Mouse (Mus musculus) spleen, postnatal 14 days (tissue): ENCODE data around the gene Suclg1.

Experiments
- DNase-seq, 2 experiments: peaks; one replicate each; pipeline ENCODE4 v3.0.0; 2021 to 2022; ENCODE audit warnings: low spot score in 2 of 2

The Suclg1 gene

DNA sequence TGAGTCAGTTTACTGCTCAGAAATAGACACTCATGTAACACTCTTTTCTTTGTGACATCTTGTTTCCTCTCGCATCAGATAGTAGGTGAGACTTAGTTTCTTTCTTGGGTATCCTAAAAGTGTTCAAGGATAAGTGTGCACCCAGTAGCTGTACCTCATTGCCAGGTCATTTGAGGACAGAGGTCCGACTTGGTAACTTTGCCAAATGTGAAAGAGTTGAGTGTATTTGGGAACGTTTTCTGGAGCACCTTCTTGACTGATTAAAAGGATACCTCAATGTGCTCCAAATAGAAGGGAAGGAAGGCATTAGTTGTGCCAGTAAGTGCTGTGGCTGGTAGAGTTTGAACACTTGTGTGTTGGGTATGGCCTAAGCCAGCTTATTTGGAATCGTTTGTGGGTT, 1.7 kb downstream of the Suclg1 start:
- DNase-seq, result no peak

GRCm38 (mm10) chr6:73251336-73251735, 3.2 kb downstream of the Suclg1 start:
- DNase-seq, result no peak

GRCm38 (mm10) chr6:73252396-73252795, 4.2 kb downstream of the Suclg1 start:
- DNase-seq, result no peak

- DNase-seq, result no peak
These were observed 4.8 kb downstream of the Suclg1 start for GRCm38 (mm10) chr6:73253006-73253405.

DNA sequence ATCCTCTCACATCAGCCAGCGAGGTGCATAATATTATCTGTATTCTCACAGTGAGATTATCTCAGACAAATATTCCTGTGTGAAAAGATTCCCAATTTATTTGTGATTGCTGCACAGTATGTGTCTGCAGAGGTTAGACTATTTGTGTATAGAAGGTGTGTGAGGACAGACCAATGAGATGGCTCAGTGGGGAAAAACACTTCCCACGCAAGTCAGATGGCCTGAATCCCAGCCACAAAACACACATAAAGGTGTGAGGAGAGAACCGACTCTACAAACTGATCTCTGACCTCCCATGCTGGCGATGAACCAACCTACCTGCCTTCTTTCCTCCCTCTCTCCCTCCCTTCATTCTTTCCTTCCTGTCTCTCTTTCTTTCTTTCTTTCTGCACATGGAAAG, 5.4 kb downstream of the Suclg1 start:
- no peak for DNase-seq

DNA sequence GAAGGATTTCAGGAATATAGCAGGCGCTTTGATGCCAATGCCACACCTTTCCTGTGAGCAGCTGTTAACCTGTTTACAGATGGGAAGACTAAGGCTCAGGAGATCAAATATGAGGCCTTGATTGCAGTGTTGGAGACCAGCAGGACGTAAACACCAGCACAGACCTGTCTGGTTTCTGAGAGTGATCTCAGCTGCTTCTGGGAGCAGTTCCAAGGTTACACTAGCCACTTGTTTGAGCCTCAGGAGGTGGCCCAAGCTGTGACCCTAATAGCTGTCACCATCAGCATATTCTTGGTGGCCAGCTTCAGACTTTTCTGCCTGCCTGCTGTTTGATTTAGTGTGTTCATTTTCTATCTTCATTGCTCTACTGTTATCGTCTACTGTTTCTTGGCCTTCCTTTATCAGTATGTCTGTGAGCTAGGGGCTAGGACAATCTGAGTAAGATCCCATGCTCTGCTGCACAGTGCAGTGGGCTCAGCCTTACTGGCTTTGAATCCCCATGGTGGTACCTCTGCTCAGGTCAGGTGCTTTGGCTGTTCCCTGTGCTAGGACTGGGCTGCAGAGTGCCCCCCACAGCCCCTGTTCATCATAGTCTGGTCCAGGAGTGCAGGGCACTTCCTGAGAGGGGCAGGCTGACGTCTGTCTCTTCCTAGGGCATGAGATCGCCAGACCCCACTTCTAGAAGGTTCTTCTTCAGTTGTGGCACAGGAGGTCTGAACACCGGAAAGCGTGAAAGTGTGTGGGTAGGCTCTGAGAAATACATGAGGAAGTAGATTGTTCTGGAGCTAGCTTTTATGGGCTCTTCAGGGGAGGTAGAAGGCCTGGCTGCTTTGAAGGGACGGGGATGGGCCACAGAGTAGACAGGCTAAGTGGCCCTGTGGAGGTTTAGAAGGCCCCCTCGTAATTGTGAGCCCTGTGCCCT, 6.4 kb downstream of the Suclg1 start:
- no peak for DNase-seq

DNA sequence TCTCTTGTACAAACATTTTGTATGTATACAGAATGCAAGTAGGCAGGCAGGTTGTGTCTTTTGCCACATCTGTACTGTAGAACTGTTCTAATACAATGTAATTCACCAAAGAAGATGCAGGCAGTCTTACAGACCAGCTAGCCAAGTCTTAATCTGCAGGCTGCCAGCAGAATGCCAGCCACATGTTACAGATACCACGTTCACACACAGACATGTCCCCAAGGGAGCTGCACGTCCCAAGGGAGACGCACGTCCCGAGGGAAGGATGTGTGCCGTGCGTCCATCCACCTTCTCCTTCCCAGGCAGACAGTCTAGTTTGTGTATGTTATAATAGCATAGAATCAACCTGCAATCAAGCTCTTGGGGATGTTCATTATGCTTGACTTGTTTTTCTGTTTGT, 8.9 kb downstream of the Suclg1 start:
- no peak for DNase-seq

DNA sequence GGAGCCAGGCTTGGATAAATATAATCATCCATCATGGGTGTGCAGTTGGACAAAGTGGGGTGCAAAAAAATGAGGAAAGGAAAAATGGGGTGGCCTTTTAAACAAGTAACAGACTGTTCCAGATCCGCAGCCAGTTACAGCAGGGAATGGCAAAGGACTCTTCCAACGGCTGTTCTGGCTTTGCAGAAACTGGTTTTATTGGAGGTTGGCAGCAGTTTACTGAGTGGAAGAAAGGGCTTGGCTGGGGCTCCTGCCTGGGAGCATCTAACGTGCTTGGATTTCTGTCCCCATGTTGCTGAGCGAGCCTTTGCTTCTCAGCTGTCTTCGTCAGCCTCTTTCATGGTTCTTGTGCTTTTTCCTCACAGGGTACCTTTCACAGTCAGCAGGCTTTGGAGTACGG, 11.9 kb downstream of the Suclg1 start:
- no peak for DNase-seq

DNA sequence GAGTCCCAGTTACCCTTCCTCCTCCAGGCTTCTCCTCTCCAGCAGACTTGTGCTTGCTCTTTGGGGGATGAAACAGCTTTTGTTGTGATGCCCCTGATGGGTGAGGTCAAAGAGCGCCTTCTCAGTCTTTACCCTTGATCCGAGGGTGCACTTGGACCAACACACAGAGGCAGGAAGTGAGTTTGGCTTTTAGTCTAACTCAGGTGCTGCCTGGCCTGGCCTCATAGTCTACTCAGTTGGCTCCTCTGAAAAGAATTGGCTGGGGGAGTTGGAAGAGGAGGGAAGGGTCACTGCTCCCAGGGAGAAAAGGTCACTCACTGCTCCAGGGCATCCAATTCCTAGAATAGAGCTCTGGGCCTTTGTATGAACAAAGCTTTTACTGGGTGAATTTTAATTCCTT, 16.6 kb downstream of the Suclg1 start:
- no peak for DNase-seq

DNA sequence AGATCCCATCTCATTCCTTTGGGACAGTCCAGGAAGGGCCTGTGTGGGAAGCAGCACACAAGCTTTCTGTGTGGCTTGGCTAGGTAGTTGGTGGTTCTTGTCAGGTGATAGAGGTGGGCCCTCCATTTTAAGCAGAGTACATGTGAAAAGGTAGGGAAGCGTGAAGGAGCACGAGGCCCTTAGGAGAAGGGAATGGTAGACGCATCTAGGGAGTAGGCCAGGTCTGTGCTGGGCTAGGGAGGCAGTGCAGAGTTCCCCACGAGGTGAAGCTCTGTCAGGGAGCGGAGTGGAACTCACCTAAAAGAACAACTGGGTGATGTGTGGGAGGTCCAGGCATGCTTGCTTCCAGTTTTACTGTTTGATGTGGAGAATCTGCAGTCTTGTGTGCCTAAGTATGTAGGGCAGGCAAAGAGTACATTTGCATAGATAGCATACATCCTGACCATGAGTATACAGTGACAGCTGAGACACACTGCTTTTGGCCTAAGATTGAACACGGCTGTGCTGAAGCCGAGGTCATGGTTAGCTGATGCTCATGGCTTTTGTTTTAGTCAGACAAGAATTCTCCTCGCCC, 19.6 kb downstream of the Suclg1 start:
- no peak for DNase-seq

- DNase-seq, result no peak
These were observed 21.2 kb downstream of the Suclg1 start for GRCm38 (mm10) chr6:73269374-73269773.

DNA sequence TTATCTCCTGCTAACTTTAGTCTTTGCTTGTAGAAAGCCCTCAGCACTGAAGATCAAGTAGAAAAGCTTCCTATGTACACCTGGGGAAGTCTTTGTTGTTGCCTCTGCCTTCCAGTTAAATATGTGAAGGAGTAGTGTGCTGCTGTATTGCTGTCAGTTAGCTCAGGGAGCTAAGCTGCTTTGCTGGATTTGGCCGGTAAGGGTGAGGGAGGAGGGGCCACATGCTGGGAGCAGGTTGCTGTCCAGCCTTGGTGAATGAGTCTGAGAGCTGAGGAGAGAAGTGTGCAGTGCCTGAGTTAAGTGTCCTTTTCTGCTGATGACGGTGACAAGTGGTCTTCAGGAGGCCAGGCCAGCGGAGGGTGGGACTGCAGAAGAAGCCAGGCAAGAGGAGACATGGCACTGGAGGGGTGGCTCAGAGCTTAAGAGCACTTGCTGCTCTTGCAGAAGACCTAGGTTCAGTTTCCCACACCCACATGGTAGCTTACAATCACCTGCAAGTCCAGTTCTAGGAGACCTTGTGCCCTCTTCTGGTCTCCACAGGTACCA, 23.4 kb downstream of the Suclg1 start:
- no peak for DNase-seq

GRCm38 (mm10) chr6:73275002-73275401, 26.8 kb downstream of the Suclg1 start:
- DNase-seq, result no peak

DNA sequence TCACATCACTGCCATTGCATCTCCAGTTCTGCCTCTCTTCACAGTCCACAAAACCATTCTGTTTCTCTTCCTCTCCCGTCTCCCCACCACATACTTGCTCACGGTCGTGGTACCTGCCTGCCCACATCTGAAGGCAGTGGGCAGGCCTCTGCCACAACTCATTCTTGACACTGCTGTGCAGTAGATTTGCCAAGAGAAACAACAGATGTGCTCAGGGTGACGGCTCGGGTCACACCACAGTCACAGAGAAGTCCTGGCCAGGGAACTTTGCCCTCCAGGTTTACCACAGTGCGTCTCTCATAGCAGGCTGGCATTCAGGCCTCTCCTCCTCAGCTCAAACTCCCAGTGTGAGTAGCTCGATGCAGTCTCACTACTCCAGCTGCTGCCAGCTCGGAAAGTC, 31.5 kb downstream of the Suclg1 start:
- DNase-seq, result no peak

DNA sequence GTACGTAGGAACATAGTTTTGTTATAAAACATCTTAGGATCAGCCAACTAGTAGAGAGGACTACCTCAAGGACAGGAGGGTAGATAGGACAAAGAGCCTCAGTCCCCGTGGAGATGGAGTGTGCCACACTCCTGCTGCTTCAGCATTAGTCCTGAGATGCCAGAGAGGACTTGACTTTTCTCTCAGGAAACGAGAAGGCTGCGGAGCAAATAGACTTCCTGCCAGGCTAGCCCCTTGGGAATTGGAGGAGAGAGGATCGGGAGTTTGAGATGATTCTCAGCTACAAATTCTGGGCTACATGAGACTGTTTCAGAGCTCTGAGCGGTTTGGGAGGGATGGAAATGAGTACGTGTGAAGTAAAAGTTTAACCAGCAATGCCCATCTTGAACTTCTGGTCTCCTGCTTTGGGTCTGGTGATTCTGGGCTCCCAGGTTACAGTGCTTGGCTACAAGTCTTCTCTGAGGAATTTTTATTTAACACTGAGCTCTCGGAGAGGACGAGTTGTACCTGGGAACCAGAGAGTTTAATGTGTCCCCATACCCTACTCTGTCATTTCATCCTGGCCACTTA, 32.4 kb downstream of the Suclg1 start:
- DNase-seq, result no peak

- no peak for DNase-seq
These were observed 38.1 kb downstream of the Suclg1 start for GRCm38 (mm10) chr6:73286326-73286725.

GRCm38 (mm10) chr6:73306837-73307236, 58.7 kb downstream of the Suclg1 start:
- DNase-seq, result no peak

DNA sequence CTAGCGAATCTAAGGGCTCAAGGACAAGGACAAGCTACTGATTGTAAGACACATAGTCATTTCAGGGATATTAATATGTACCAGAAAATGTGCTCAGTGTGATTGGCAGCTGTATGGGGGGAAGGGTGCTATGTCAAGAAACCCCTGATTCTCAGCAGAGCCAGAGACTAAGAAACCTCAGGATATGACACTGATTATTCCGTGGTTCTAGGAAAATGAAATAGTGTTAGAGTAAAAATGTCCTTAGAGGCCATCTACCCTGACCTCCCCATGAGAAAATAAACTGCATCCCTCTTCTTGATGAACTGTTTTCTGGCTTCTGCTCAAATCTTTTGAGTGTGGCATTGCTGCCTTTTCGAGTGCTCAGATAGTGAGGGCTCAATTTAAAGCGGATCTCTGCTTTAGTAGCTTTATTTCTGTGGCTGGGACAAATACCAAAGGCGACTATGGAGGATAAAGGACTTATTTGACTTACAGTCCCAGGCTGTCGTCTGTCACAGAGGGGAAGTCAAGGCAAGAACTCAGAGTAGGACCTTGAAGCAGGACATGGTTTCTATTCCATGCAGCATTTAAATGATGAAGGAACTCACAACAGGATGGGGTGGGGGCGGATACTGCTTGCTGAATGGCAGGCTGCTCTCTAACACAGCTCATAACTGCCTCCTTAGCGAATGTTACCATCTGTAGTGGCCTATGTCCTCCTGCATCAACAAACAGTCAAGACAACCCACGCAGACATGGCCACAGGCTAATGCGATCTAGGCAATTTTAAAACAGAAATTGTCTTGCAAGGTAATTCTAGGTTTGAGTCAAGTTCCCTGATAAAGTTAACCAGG, 60.7 kb downstream of the Suclg1 start:
- no peak for DNase-seq

- DNase-seq, result no peak
These were observed 63.2 kb downstream of the Suclg1 start for GRCm38 (mm10) chr6:73311335-73311734.

GRCm38 (mm10) chr6:73311786-73312185, 63.6 kb downstream of the Suclg1 start:
- no peak for DNase-seq

DNA sequence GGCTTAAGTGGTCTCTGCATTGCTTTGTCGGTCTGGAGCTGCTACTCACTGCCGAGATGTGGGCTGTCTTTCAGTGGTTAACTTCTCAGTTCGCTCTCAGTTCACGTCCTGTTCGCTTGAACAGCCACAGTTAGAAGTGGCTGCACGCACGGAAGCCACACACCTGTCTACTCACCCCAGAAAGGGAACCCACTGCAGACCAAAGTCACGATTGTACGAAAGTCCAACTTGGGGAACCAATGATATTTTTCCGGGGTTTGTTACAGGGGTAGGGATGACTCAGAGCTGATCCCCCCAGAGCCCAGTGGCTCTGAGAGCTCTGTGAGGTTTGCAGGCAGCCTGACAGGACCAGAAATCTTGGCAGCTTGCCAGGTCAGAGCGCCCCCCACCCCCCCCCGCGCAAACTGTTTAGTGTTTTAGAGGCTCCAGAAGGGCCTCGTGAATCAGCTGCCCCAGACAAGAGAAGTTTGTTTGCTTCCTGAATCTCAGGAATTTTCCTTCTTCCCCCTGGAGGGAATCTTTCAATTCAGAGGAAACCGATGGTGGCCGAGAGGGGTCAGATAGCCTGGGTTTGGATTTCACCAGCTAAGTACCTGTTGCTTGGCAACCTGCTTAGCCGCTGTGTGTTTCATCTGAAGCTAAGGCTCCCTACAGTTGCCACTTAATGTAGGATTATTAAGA, 66.9 kb downstream of the Suclg1 start:
- DNase-seq, result no peak
